Mouse (Mus musculus): ENCODE data around the gene Ntrk3.

Gene Ntrk3

GRCm38 (mm10) chr7:78720989-78721816, 16.6 kb downstream of the Ntrk3 start:
- DNase-seq (ENCODE audit: low read depth, low spot score), result no peak

GRCm38 (mm10) chr7:78719795-78720460, 17.9 kb downstream of the Ntrk3 start:
- DNase-seq (ENCODE audit: low read depth, low spot score), result no peak

GRCm38 (mm10) chr7:78719117-78719516, 18.7 kb downstream of the Ntrk3 start:
- DNase-seq (ENCODE audit: low read depth, low spot score), result no peak

GRCm38 (mm10) chr7:78718191-78718609, 19.6 kb downstream of the Ntrk3 start:
- no peak for DNase-seq (ENCODE audit: low read depth, low spot score)

- no peak for DNase-seq (ENCODE audit: low read depth, low spot score)
Measured at GRCm38 (mm10) chr7:78707708-78708107, 30.1 kb downstream of the Ntrk3 start.

- no peak for DNase-seq (ENCODE audit: low read depth, low spot score)
Measured at GRCm38 (mm10) chr7:78707122-78707521, 30.7 kb downstream of the Ntrk3 start.

GRCm38 (mm10) chr7:78702676-78703075, 35.1 kb downstream of the Ntrk3 start:
- DNase-seq (ENCODE audit: low read depth, low spot score), result peak; percentile 74

- DNase-seq (ENCODE audit: low read depth, low spot score), result no peak
Measured at GRCm38 (mm10) chr7:78695200-78695599, 42.6 kb downstream of the Ntrk3 start.

- no peak for DNase-seq (ENCODE audit: low read depth, low spot score)
Measured at GRCm38 (mm10) chr7:78693148-78693547, 44.7 kb downstream of the Ntrk3 start.

GRCm38 (mm10) chr7:78690956-78691355, 46.9 kb downstream of the Ntrk3 start:
- peak; percentile 56 for DNase-seq (ENCODE audit: low read depth, low spot score)

GRCm38 (mm10) chr7:78684943-78685342, 52.9 kb downstream of the Ntrk3 start:
- peak; percentile 31 for DNase-seq (ENCODE audit: low read depth, low spot score)

- DNase-seq (ENCODE audit: low read depth, low spot score), result no peak
Measured at GRCm38 (mm10) chr7:78680871-78681270, 56.9 kb downstream of the Ntrk3 start.

GRCm38 (mm10) chr7:78669407-78669806, 68.4 kb downstream of the Ntrk3 start:
- DNase-seq (ENCODE audit: low read depth, low spot score), result no peak

- no peak for DNase-seq (ENCODE audit: low read depth, low spot score)
Measured at GRCm38 (mm10) chr7:78668916-78669315, 68.9 kb downstream of the Ntrk3 start.

- peak; percentile 73 for DNase-seq (ENCODE audit: low read depth, low spot score)
Measured at GRCm38 (mm10) chr7:78668003-78668635, 69.7 kb downstream of the Ntrk3 start.

- DNase-seq (ENCODE audit: low read depth, low spot score), result no peak
Measured at GRCm38 (mm10) chr7:78660832-78661231, 77.0 kb downstream of the Ntrk3 start.

GRCm38 (mm10) chr7:78659846-78660245, 78.0 kb downstream of the Ntrk3 start:
- peak; percentile 61 for DNase-seq (ENCODE audit: low read depth, low spot score)

GRCm38 (mm10) chr7:78658026-78658425, 79.8 kb downstream of the Ntrk3 start:
- peak; percentile 66 for DNase-seq (ENCODE audit: low read depth, low spot score)

- DNase-seq (ENCODE audit: low read depth, low spot score), result no peak
Measured at GRCm38 (mm10) chr7:78656181-78656580, 81.6 kb downstream of the Ntrk3 start.

- DNase-seq (ENCODE audit: low read depth, low spot score), result no peak
Measured at GRCm38 (mm10) chr7:78653686-78654085, 84.1 kb downstream of the Ntrk3 start.

- DNase-seq (ENCODE audit: low read depth, low spot score), result peak; percentile 28
Measured at GRCm38 (mm10) chr7:78652296-78652695, 85.5 kb downstream of the Ntrk3 start.

- DNase-seq (ENCODE audit: low read depth, low spot score), result no peak
Measured at GRCm38 (mm10) chr7:78651540-78651939, 86.3 kb downstream of the Ntrk3 start.
